Mouse (Mus musculus) kidney, adult 2 months (tissue): ENCODE measurements around the gene Ctnnd1. TPM values are rescaled to one million over a fixed set of nuclear protein-coding genes. Genes with fewer than 3 reads are reported as not detected.
A peak's percentile ranks its signal among the peaks of the same experiment; 100 is the strongest.

Experiments
- DNase-seq: peaks from one replicate; pipeline ENCODE4 v3.0.0; 2021
- H3K27ac ChIP-seq: fragments of 200-500 bp; 2 replicates; pipeline ENCODE4 v1.5.1; 2012; ENCODE audit warnings: low read depth, low read length, control low read depth, inconsistent platforms; ENCODE audit not compliant: insufficient read depth
- H3K27me3 ChIP-seq: fragments of 200-500 bp; replicated peaks from 2 replicates; pipeline ENCODE4 v1.6.1; 2012; ENCODE audit warnings: mild to moderate bottlenecking, moderate library complexity, low read length, inconsistent platforms; ENCODE audit not compliant: control insufficient read depth, insufficient read depth
- H3K36me3 ChIP-seq: fragments of 200-500 bp; 2 replicates; pipeline ENCODE4 v1.6.1; 2012; ENCODE audit warnings: mild to moderate bottlenecking, moderate library complexity, low read length, inconsistent platforms; ENCODE audit not compliant: control insufficient read depth, insufficient read depth
- H3K4me1 ChIP-seq: fragments of 200-500 bp; 2 replicates; pipeline ENCODE4 v1.6.1; 2011; ENCODE audit warnings: low read length; ENCODE audit not compliant: control insufficient read depth, insufficient read depth
- H3K4me3 ChIP-seq: fragments of 200-500 bp; 2 replicates; pipeline ENCODE4 v1.5.1; 2011; ENCODE audit warnings: mild to moderate bottlenecking, low read depth, low read length, control low read depth; ENCODE audit not compliant: insufficient read depth
- CTCF ChIP-seq: fragments of 200-500 bp; conservative IDR thresholded peaks from 2 replicates; pipeline ENCODE4 v1.5.1; 2011; ENCODE audit warnings: low read depth, mild to moderate bottlenecking, control low read depth, low read length, moderate library complexity, mixed read lengths; ENCODE audit not compliant: insufficient read depth, insufficient read length
- POLR2A ChIP-seq: fragments of 200-500 bp; IDR thresholded peaks from one replicate; pipeline ENCODE4 v1.6.1; 2011; ENCODE audit warnings: low read depth, low read length, control low read depth
- WGBS: fragments of 180-500 bp; shearing (Covaris S2); methylation state at CpG from one replicate; pipeline ENCODE4 v1.1.7; 2018; 5-methylcytosine and 5-hydroxymethylcytosine counted together
- polyA plus RNA-seq: library from polyadenylated mRNA; depleted of rRNA; stranded (reverse); fragments of >200 nt; gene quantifications from 2 replicates; pipeline ENCODE4 v1.2.3, GENCODE M21; 2012

The Ctnnd1 gene
- polyA plus RNA-seq, 1 experiment = 58.7 TPM

DNA sequence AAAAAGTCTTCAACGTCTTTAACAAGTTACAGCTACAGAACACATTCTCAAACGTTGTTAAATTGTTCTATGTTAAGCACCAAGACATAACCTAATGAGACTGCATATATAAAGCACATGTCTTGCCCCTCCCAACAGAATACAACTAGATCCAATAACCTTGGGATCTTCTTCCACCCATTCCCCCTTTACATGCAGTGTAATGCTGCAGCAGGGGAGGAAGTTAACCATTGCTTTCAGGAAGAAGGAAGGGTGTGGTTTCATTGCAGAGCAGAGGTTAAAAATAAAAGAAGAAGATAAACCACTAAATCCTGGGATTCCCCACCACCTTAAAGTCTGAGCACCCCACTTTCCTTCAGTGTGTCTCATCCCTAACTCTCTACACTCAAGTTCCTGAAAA lies 27.9 kb downstream of the Ctnnd1 start:
- DNase-seq = no peak
- peaks cover 39% of the 10 kb centered on the region for H3K4me1 ChIP-seq
- 49% methylated on average over 2 of the region's 2 CpGs for WGBS
- H3K27ac ChIP-seq = peak overlapping the region; percentile 82
- peaks cover 6% of the 10 kb centered on the region for H3K36me3 ChIP-seq
- TF ChIP-seq POLR2A (no peak), CTCF (no peak)
- no peaks in the 10 kb centered on the region for H3K27me3 ChIP-seq
- H3K4me3 ChIP-seq = no peak overlapping the region

GRCm38 (mm10) chr2:84619646-84620340 lies 30.8 kb downstream of the Ctnnd1 start:
- 0 out of 2 replicates have a peak overlapping the region, but pooled peaks have one; percentile 23 for H3K27ac ChIP-seq
- WGBS = 93% methylated on average over 21 of the region's 21 CpGs

GRCm38 (mm10) chr2:84618914-84619313 lies 31.7 kb downstream of the Ctnnd1 start:
- H3K27ac ChIP-seq = peak overlapping the region; percentile 96
- H3K36me3 ChIP-seq = peaks cover 15% of the 10 kb centered on the region
- H3K4me1 ChIP-seq = peaks cover 18% of the 10 kb centered on the region
- peak; percentile 74 for DNase-seq
- H3K4me3 ChIP-seq = no peak overlapping the region
- no peaks in the 10 kb centered on the region for H3K27me3 ChIP-seq
- no peak for TF ChIP-seq CTCF
- TF ChIP-seq POLR2A = no peak
- 23% methylated on average over 2 of the region's 2 CpGs for WGBS

More at GRCm38 (mm10) chr2:84619646-84620340, 30.8 kb downstream of the Ctnnd1 start:
- H3K4me1 ChIP-seq = peaks cover 24% of the 10 kb centered on the region
- H3K27me3 ChIP-seq = no peaks in the 10 kb centered on the region
- H3K36me3 ChIP-seq = peaks cover 13% of the 10 kb centered on the region
- no peak for DNase-seq
- no peak overlapping the region for H3K4me3 ChIP-seq
- TF ChIP-seq POLR2A (no peak), CTCF (no peak)

GRCm38 (mm10) chr2:84617637-84618515 lies 32.7 kb downstream of the Ctnnd1 start:
- H3K36me3 ChIP-seq = peaks cover 20% of the 10 kb centered on the region
- H3K4me1 ChIP-seq = peaks cover 15% of the 10 kb centered on the region
- WGBS = 61% methylated on average over 3 of the region's 3 CpGs
- no peak overlapping the region for H3K27ac ChIP-seq
- TF ChIP-seq CTCF = peak; percentile 37
- no peak for TF ChIP-seq POLR2A
- no peaks in the 10 kb centered on the region for H3K27me3 ChIP-seq
- DNase-seq = peak; percentile 82
- no peak overlapping the region for H3K4me3 ChIP-seq

DNA sequence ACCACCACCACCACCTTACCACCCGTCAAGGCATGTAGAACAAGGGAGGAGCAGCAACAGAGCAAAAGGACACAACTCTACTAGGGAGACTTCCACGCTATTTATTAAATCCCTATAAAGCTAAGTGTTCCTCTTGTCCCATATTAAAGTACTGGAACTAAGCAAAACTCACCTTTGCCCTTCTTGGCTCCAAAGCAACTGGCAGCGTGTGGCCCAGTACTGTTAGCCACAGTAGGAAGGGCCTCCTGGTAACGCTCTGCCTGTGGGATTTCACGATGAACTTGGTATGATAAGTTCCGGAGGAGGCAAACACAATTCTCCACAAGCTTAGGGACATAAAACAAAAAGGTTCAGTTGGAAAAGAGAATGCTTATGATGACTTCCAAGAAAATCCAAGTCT lies 37.8 kb downstream of the Ctnnd1 start:
- WGBS = 63% methylated on average over 6 of the region's 6 CpGs
- Histone ChIP-seq H3K4me1 (peaks cover 7% of the 10 kb centered on the region; the same call in 1 of the 2 replicates), H3K27me3 (no peaks in the 10 kb centered on the region), H3K4me3 (no peak overlapping the region), H3K36me3 (peaks cover 29% of the 10 kb centered on the region), H3K27ac (no peak overlapping the region)
- no peak for TF ChIP-seq CTCF
- no peak for TF ChIP-seq POLR2A
- peak; percentile 75 for DNase-seq

DNA sequence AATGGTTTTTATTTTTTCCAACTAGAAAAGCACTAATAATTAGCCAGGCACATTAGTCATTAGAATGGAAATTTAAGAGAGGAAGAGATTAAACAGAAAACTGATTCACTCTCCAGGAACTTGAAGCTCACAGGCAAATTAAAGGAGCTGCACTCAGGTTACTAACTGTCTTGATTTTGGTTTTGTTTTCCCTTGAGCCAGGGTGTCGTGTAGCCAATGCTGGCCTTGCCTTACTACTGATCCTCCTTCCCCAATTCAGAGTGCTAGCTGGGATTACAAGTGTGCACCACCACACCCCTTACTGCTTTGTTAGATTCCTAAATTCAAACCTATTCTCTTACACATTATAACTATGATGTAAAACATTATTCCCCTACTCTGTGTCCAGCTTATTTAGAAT lies 42.7 kb downstream of the Ctnnd1 start:
- Histone ChIP-seq H3K27ac (no peak overlapping the region), H3K36me3 (peaks cover 21% of the 10 kb centered on the region), H3K4me1 (peaks cover 4% of the 10 kb centered on the region; the same call in 1 of the 2 replicates), H3K27me3 (no peaks in the 10 kb centered on the region), H3K4me3 (no peak overlapping the region)
- WGBS = 68% methylated on average over 1 of the region's 1 CpGs
- no peak for TF ChIP-seq CTCF
- no peak for DNase-seq

- DNase-seq = no peak
- Histone ChIP-seq H3K27me3 (no peaks in the 10 kb centered on the region), H3K36me3 (peaks cover 10% of the 10 kb centered on the region), H3K4me1 (no peaks in the 10 kb centered on the region), H3K4me3 (no peak overlapping the region), H3K27ac (no peak overlapping the region)
- WGBS = 54% methylated on average over 2 of the region's 2 CpGs
- TF ChIP-seq POLR2A (no peak), CTCF (no peak)
These were observed 49.6 kb downstream of the Ctnnd1 start for GRCm38 (mm10) chr2:84600977-84601376.
